Mouse (Mus musculus) 3134 (cell line): Measurements from ENCODE around the gene Herc6.

Source experiments
- DNase-seq: peaks from one replicate; pipeline ENCODE4 v3.0.0-alpha.2; 2011; ENCODE audit warnings: low spot score; ENCODE audit not compliant: insufficient read length; ENCODE audit errors: extremely low read depth

The Herc6 gene

GRCm38 (mm10) chr6:57570170-57570974 lies 10.4 kb upstream of the Herc6 start:
- peak; percentile 22 for DNase-seq

GRCm38 (mm10) chr6:57571587-57571986 lies 9.2 kb upstream of the Herc6 start:
- no peak for DNase-seq

DNA sequence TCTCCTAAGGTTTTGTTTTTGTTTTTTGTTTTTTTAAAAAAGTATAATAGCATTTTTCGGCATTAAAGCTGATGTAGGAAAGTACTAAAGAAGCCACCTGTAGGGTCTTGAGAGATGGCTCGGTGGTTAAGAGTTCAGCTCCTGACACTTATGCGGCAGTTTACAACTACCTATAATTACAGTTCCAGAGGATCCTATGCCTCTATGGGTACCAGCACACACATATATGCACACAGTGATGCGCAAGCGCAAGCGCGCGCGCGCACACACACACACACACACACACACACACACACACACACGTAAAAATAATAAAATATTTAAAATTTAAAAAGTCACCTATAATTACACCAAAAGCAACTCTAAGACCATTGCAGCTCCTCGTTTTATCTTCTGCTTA lies 795 bp downstream of the Herc6 start:
- DNase-seq, result no peak

GRCm38 (mm10) chr6:57582356-57582755 lies 1.6 kb downstream of the Herc6 start:
- DNase-seq, result no peak

- no peak for DNase-seq
Observed at GRCm38 (mm10) chr6:57605546-57606307, 24.9 kb downstream of the Herc6 start.

GRCm38 (mm10) chr6:57607999-57608398 lies 27.2 kb downstream of the Herc6 start:
- no peak for DNase-seq

DNA sequence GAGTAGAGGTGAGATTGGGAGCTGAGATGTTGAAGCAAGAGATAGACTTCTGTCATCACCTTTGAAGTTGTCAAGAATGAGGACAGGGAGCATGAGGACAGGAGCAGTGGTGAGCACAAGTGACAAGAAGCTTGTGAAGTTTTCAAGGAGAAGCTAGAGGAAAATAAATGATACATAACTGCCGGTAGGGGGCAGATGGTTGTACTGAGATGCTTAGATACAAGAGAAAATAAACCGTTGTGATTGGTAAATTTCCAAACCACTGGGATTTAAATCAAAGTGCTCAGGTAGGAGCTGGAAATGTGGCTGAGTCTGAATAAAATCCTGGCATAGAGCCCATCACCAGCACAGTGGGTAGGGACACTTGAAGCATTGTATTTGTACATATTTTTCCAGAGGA lies 28.8 kb downstream of the Herc6 start:
- DNase-seq, result peak; percentile 26

DNA sequence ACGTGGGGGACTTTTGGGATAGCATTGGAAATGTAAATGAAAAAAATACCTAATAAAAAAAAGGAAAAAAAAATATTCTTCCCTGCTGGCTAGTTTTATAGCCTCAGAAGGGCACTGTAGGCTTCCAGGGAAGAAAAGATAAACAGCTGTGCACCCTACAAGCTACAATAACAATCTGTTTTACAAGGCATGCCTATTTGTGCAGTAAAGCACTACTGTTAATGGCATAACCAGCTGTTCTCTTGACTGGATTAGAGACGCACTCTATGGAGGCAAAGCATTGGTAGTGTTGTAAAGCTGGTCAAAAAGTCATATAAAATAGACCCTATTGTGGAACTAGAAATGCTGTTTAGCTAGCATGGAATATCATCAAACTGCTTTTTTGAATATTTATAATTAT lies 35.0 kb downstream of the Herc6 start:
- DNase-seq, result no peak

DNA sequence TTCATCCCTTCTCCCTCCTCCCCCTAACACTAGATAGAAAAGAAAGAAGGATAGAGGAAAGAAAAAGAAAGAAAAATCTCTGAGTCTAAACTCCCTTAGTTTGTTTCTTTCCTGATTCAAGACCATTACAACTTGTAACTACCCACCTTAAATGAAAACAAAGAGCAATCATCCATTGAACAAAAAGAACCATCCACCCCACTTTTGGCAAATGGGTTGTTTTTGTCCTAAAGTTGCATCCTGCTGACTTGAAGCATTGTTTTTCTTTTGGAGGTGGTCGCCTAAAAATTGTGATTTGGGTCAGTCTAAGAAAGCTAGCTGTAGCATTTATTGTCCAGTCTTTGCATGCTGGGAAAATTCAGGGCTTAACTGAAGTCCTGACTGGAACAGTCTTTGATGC lies 58.7 kb downstream of the Herc6 start:
- DNase-seq, result no peak

GRCm38 (mm10) chr6:57641789-57642188 lies 61.0 kb downstream of the Herc6 start:
- DNase-seq, result peak; percentile 87

DNA sequence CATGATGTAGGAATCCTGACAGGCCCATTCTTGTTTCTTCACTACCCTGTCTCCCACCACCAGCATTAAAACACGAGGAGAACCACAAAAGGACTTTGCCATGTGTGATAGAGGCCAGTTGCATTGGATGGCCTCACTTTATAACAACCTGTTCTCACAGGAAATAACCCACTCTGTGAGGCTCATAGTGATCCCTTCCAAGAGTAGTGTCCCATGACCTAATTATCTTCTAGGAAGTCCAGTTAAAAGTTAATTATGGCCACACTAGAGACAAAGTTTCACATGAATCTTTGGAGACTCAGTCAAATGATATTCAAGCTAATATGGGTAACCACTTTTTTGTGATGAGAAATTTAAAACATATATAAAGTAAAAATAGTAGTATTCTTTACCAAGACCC lies 66.5 kb downstream of the Herc6 start:
- DNase-seq, result no peak

GRCm38 (mm10) chr6:57661295-57661694 lies 80.5 kb downstream of the Herc6 start:
- no peak for DNase-seq

- no peak for DNase-seq
Observed at GRCm38 (mm10) chr6:57684156-57684555, 103.4 kb downstream of the Herc6 start.

DNA sequence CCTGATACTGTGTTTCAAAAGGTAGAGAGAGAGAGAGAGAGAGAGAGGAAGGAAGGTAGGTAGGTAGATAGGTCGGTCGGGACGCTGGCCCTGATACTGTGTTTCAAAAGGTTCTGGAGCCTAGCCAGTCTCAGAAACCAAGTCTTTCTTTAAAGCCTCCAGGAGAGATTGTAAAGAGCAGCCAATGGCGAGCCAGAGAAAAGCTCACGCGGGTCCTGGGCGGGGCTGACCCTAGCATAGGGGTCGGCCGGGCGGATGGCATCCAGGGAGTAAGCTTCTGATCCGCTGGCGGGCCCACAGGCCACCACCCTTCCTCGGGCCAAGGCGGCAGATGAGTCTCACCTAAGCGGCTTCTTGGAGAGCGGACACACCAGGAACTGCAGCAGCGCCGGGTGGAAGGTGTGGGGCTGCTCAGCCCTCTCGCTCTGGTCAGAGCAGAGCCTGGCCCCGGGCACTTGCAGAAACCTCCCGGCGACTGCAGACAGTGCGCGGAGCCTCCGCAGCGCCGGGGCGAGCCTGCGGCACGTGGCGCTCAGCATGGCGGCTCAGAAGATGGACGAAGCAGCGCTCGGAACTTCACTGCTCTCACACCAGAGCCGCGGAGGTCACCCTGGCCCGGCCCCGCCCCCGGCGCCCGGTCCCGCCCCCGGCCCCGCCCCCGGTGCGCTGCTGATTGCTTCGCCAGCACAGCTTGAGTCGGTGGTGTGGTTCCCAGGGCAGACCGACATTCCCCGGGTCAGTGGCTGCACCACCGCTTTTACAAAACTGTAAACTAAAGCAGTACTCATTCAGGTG lies 110.9 kb downstream of the Herc6 start, which contains the start of gene Pyurf:
Pyurf (minus strand) TSS at position 612 of the 795 bp plus-strand sequence.
- peak; percentile 93 for DNase-seq

DNA sequence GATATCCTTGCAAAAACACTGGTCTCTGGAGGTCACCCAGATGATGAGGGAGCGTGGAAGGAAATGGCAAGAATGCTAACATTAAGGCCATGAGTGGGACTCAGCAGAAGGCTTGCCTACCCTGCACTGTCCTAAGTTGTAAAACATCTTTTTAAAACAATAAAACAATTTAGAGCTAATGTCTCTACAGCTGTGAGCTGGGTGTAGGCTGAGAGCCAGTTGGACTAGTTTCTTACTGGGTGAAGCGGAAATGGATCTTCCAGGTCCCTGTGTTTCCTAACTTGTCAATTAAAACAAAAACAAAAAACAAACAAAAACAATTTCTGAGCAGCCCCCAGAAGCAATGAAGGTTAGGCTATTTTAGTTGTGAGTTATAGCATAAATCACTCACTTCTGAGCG lies 112.3 kb downstream of the Herc6 start:
- no peak for DNase-seq

DNA sequence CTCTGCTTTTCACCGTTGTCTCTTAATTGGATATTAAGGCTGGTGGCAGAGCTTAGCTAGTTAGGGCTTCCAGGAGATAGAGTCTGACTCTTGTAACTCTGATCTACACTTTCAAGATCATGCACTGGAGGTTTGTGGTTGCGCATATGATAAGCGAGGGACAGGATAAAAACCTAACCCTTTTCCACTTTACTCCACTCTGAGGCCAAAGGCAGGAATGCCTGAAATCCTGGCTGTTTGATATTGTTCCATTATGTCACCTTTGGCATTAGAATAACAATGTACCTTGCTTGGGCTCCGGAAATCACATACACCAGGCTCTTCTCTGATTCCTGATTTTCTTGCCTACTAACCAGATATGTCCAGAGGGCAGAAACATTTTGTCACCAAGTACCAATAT lies 120.9 kb downstream of the Herc6 start:
- DNase-seq, result no peak

DNA sequence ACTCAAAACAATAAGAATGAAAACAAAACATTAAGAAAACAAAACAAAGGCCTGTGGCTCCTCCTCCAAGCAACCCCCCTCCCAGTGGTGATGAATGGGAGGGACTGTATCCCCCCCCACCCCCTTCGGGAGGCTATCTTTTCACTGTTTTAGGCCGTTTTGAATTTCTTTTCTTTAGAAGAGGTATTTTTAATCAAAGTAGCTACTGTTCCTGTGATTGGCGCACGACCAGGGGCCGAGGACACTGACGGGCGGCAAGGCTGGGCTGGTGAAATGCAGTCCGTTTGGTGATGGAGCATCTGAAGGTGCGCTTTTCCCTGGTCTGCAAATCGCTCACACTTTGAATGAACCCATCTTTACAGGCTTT lies 121.6 kb downstream of the Herc6 start, which contains the start of gene Lancl2:
Lancl2 (plus strand) TSS at position 165 of the 367 bp plus-strand sequence.
- no peak for DNase-seq

DNA sequence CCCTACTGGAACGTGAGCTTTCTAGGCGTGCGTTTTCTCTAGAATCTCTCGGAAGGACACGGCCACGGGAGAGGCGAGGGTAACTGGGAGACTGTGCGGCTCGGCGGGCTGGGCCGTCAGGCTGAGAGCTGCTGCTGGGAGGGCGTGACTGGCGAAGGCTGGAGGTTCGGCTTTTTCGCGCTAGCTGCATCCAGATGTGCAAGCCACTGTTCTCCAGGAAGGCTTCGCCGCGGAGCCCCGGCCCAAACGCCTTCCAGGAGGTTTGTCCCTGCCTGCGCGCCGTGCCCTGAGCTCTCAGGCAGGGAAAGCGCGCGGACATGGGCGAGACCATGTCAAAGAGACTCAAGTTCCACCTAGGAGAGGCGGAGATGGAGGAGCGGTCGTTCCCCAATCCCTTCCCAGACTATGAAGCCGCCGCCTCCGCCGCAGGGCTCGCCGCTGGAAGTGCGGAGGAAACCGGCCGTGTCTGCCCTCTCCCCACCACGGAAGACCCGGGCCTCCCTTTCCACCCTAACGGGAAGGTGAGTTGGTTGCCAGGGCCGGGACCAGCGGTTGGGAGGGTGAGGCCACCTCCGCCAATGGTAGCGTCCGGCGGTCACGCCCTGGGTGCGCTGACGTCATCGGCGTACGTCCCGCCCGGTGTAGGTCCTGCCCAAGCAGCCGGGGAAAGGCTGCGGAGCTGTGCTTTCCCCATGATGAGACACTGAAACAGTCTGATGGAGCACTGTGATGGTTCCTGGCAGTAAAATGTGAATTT lies 122.1 kb downstream of the Herc6 start:
- DNase-seq, result peak; percentile 96

- DNase-seq, result peak; percentile 11
Observed at GRCm38 (mm10) chr6:57703703-57704102, 122.9 kb downstream of the Herc6 start.

DNA sequence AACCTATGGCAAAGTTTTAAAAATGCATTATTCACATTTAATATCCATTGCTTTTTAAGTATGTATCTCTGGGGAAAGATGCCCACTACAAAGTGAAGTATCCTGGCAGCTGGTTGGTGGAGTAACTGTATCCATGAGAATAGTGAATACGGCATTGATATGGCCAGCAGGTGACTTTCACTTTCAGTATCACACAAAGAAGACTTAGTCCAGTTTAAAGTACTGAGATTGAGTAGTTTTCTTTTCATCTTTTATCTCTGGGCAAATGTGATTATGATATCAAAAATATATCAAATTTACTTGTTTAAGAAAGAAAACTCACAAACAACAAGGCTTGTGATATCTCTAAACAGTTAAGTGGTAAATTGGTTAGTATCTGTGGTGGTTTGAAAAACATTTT lies 125.9 kb downstream of the Herc6 start:
- no peak for DNase-seq
